Mouse (Mus musculus): ENCODE data around the gene Supt6. TPM values are rescaled to one million over a fixed set of nuclear protein-coding genes. Genes with fewer than 3 reads are reported as not detected.
"Not testable (repeated sequence)": the region's sequence is repeated elsewhere in the genome, so short reads cannot be mapped to it uniquely, and the experiment has no call there.

Supt6 gene
- total RNA-seq, 2 experiments from 2014 or later = 35.9 to 36.7 TPM

DNA sequence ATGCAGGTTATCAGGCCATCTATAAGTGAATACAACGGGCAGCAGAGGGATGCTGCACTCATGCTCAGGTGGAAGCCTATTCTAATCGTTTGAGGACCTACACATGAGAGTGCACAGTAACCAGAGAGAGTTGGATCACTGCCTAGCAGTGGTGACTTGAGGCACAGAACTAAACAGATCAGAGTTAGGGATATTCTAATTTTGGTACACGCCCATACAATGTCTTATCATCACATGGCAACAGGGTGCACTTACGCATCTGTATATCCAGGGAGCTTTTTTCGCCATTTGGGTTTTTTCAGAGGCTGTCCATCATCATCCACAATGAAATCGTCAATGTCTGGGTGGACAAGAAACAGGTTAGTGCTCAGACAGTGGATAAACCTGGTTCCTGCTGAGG, 14.3 kb downstream of the Supt6 start:
- ATAC-seq (replicated peaks; ENCODE audit: poor library complexity) = peak; percentile 61

DNA sequence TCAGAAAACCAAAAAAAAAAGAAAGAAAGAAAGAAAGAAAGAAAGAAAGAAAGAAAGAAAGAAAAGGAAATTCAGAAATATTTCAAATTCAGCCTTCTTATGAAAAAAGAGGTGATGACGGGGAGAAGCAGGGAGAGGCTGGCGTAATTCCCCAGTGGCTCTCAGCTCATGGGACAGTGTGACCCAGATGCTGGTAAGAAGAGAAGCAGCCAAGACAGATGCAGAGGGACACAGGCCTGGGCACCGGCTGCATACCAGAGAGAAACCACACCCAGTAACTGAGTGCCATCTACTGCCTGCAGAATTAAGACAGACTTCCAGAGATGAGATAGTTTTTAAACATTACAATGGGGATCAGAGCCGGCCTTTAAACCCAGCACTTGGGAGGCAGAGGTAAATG, 22.2 kb downstream of the Supt6 start:
- no peak for ATAC-seq (replicated peaks; ENCODE audit: poor library complexity)

- no peak for ATAC-seq (replicated peaks; ENCODE audit: poor library complexity)
Measured at GRCm38 (mm10) chr11:78215709-78216317, 30.0 kb downstream of the Supt6 start.

DNA sequence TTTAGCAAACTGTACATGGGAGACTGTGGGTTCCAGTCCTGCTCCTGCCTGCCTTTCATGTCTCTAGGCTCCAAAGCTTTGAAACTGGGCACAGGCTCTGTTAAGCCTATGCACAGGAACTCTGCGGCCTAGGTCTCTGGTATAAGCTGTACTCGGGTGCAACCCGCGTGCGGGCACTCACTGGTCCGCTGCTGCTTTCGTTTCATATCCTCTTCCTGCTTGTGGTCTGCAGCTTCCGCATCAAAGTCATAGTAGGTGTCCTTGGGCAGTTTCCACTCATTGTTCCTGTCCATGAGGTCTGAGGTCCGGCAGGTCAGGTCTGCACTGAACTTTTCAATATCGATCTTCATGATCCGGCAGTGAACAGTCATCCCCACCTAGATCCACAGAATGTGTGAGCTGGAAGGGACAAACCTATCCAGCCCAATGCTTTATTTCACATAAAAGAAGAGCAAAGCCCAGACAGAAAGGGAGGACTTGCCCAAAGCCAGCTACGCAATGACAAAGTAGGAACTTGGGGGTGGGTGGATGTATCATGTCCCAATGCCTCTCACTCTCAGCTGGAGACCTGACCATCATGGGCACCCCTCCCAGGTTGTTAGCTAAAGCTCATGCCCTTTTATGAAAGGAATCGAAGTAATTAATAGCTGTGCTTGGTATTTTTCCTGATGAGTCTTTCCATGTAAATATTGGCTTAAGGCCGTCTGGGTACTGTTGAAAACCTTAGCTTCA, 32.5 kb downstream of the Supt6 start:
- peak; percentile 86 for ATAC-seq (replicated peaks; ENCODE audit: poor library complexity)

GRCm38 (mm10) chr11:78211513-78211912, 34.3 kb downstream of the Supt6 start:
- no peak for ATAC-seq (replicated peaks; ENCODE audit: poor library complexity)

DNA sequence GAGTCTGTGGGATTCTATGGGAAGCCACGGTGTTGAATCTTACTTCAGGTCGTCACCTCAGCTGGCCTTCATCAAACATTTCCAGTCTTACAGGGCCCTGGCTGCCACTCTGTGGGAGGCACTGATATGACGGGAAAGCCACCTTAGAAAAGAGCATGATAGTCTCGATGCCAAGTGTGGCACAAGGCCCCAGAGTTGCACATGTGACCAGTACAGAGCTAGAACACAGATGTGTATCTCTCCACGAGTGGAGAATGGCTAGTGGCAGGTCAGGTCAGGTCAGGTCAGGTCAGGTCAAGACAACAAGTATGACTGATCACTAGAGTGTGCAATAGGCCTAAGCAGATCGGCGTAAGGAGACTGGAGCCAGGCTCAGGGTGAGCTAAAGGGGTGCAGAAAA, 35.2 kb downstream of the Supt6 start:
- no peak for ATAC-seq (replicated peaks; ENCODE audit: poor library complexity)

- ATAC-seq (replicated peaks; ENCODE audit: poor library complexity) = no peak
Measured at GRCm38 (mm10) chr11:78209886-78210285, 35.9 kb downstream of the Supt6 start.

- no peak for ATAC-seq (replicated peaks; ENCODE audit: poor library complexity)
Measured at GRCm38 (mm10) chr11:78207190-78207589, 38.6 kb downstream of the Supt6 start.

GRCm38 (mm10) chr11:78205361-78206206, 40.2 kb downstream of the Supt6 start:
- ATAC-seq (replicated peaks; ENCODE audit: poor library complexity) = no peak

GRCm38 (mm10) chr11:78204287-78204686, 41.5 kb downstream of the Supt6 start:
- no peak for ATAC-seq (replicated peaks; ENCODE audit: poor library complexity)

- no peak for ATAC-seq (replicated peaks; ENCODE audit: poor library complexity)
Measured at GRCm38 (mm10) chr11:78202372-78202771, 43.4 kb downstream of the Supt6 start.

GRCm38 (mm10) chr11:78195101-78195863, 50.5 kb downstream of the Supt6 start:
- ATAC-seq (replicated peaks; ENCODE audit: poor library complexity) = no peak

- peak; percentile 96 for ATAC-seq (replicated peaks; ENCODE audit: poor library complexity)
Measured at GRCm38 (mm10) chr11:78194411-78195100, 51.2 kb downstream of the Supt6 start.

GRCm38 (mm10) chr11:78193113-78193512, 52.7 kb downstream of the Supt6 start, which contains the start of gene Proca1:
Gene Proca1 (plus strand): TSS chr11:78193392.
- ATAC-seq (replicated peaks; ENCODE audit: poor library complexity) = no peak

DNA sequence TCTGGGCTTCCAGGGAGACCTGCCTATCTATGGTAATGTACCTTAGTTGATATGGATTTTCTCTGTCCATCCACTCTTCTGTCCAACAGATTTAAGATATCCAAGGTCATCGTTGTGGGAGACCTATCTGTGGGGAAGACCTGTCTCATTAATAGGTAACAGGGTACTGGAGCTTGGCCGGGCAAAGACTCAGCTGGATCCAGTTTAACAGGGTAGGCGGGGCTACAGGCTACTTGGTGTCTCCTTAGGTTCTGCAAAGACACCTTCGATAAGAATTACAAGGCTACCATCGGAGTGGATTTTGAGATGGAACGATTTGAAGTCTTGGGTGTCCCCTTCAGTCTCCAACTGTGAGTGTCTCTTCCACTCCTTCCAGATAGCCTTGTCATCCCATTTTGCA, 55.7 kb downstream of the Supt6 start:
- ATAC-seq (replicated peaks; ENCODE audit: poor library complexity) = no peak

- ATAC-seq (replicated peaks; ENCODE audit: poor library complexity) = no peak
Measured at GRCm38 (mm10) chr11:78189234-78190040, 56.4 kb downstream of the Supt6 start.

DNA sequence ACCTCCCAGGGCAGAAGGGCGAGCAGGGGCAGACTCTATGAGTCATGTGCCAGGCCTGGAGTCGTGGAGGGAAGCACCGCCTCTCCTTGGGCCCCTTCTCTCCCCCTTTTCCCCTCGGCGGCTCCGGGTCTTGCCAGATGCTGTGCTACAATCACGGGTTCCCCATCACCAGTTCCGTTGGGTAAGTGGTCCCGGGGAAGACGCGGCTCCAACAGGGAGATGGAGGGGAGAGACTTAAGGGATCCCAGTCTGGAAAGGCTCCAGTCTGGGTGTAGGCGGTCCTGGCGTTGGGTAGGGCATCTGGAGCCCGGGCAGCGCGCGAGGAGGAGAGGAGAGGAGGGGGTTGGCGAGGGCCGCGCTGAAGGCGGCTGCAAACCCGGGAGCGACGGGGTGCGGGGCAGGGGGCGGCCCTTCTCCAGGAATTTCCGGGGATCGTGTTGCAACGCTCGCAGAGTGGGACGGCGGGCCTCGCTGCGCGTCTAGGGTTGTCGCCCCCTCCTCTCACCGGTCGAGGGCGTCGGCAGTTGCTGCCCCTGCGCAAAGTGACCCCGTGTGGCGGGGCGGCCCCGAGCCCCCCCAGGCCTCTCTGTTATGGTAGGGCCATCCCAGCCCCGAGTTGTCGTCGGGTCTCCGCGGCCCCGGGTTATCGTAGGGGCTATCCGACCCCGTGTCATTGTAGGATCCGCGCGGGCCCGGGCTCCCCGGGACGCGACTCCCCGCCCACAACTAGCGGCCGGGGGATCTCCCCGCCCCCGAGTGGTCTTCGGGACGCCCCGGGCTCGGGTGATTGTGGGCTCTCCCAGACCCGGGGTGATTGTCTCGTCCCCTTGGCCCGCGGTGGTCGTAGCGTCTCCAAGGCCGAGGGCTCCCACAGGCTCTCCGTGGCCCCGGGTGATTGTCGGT, 57.2 kb downstream of the Supt6 start, which contains the start of gene Rab34:
Gene Rab34, plus strand, starts transcription at position 100 of the 903 bp plus-strand sequence.
- 0 out of 2 replicates have a peak, but pooled peaks have one; percentile 27 for ATAC-seq (replicated peaks; ENCODE audit: poor library complexity)

- not testable (repeated sequence) for ATAC-seq (replicated peaks; ENCODE audit: poor library complexity)
Measured at GRCm38 (mm10) chr11:78184702-78185101, 61.1 kb downstream of the Supt6 start.
